Comparison of ENCODE assay signal across 8 mouse cellular contexts in genomic region chr6:54594469-54595329, GRCm38 (mm10). TPM values are rescaled to one million over a fixed set of nuclear protein-coding genes. Genes with fewer than 3 reads are reported as not detected.
DNase-seq lines count a peak whose midpoint lies in the region; ATAC-seq and TF ChIP-seq lines count a peak whose summit lies in the region.

Gene Plekha8 (plus strand): TSS chr6:54595111.

- peak; percentile 50 for TF ChIP-seq POLR2A in embryonic fibroblast, embryonic 13.5 days (IDR thresholded peaks at IDR 0.05; ENCODE audit: low read depth, low read length)
- TF ChIP-seq POLR2A in limb, embryonic 14.5 days (IDR thresholded peaks at IDR 0.05; ENCODE audit: borderline replicate concordance, extremely low read depth, insufficient read depth, insufficient read length): no peak

- peak; percentile 97 for DNase-seq in brain, adult 2 months (ENCODE audit: low read depth, low spot score)
- DNase-seq in heart, adult 9 months (ENCODE audit: low spot score in 2 of 2): peak; percentile 92
- DNase-seq in kidney, adult 9 months: peak; percentile 94
- peak; percentile 91 for DNase-seq in limb, embryonic 14.5 days (ENCODE audit: low spot score)
- peak; percentile 82 to 90 for DNase-seq in spleen, postnatal 10 days (ENCODE audit: low spot score in 2 of 2)

- no peak within 1 kb of the TSS for H3K27ac ChIP-seq in embryonic fibroblast, embryonic 13.5 days (ENCODE audit: insufficient read depth, low read length)
- H3K27ac ChIP-seq in limb, embryonic 14.5 days (replicated peaks; ENCODE audit: low read depth, low read length): peak within 1 kb of the TSS; percentile 52; the same call in 1 of the 2 replicates
- H3K27ac ChIP-seq in midbrain, embryonic 16.5 days (ENCODE audit: low read length): peak within 1 kb of the TSS; percentile 73

- H3K79me3 ChIP-seq in C2C12 (ENCODE audit: low read depth): peaks cover 4% of the 10 kb centered on the region

- peak within 1 kb of the TSS; percentile 92 for H3ac ChIP-seq in C2C12 (ENCODE audit: control insufficient read depth, insufficient read length, low read depth)

- peaks cover 13% of the 10 kb centered on the region for H3K4me1 ChIP-seq in embryonic fibroblast, embryonic 13.5 days (ENCODE audit: control insufficient read depth, insufficient read depth, low read length)
- H3K4me1 ChIP-seq in limb, embryonic 14.5 days (ENCODE audit: control insufficient read depth, insufficient read depth, low read length): peaks cover 26% of the 10 kb centered on the region
- peaks cover 26% of the 10 kb centered on the region for H3K4me1 ChIP-seq in midbrain, embryonic 16.5 days (ENCODE audit: control insufficient read depth, insufficient read depth, low read length)

- peak within 1 kb of the TSS; percentile 59 for H3K4me3 ChIP-seq in C2C12 (ENCODE audit: insufficient read depth, poor library complexity, severe bottlenecking)
- H3K4me3 ChIP-seq in embryonic fibroblast, embryonic 13.5 days (ENCODE audit: insufficient read depth, low read length): peak within 1 kb of the TSS; percentile 86
- H3K4me3 ChIP-seq in limb, embryonic 14.5 days (replicated peaks; ENCODE audit: low read length): peak within 1 kb of the TSS; percentile 96
- peak within 1 kb of the TSS; percentile 87 for H3K4me3 ChIP-seq in midbrain, embryonic 16.5 days (ENCODE audit: low read depth, low read length)

- under 1% methylated on average over 33 of the region's 49 CpGs for WGBS in limb, embryonic 14.5 days
- under 1% methylated on average over 38 of the region's 49 CpGs for WGBS in midbrain, embryonic 16.5 days

- peak within 1 kb of the TSS; percentile 88 for H3K9ac ChIP-seq in limb, embryonic 14.5 days (ENCODE audit: low read depth, low read length, severe bottlenecking)
- peak within 1 kb of the TSS; percentile 87 for H3K9ac ChIP-seq in midbrain, embryonic 16.5 days (ENCODE audit: low read depth, low read length)

- no peaks in the 10 kb centered on the region for H3K9me3 ChIP-seq in limb, embryonic 14.5 days (ENCODE audit: control insufficient read depth, low read length)
- H3K9me3 ChIP-seq in midbrain, embryonic 16.5 days (replicated peaks; ENCODE audit: control insufficient read depth, low read length, poor library complexity, severe bottlenecking): no peaks in the 10 kb centered on the region

- H3K36me3 ChIP-seq in C2C12 (ENCODE audit: control insufficient read depth, insufficient read depth): no peaks in the 10 kb centered on the region
- H3K36me3 ChIP-seq in limb, embryonic 14.5 days (ENCODE audit: control insufficient read depth, insufficient read depth, low read length): no peaks in the 10 kb centered on the region
- no peaks in the 10 kb centered on the region for H3K36me3 ChIP-seq in midbrain, embryonic 16.5 days (ENCODE audit: control insufficient read depth, insufficient read depth, low read length)

- ATAC-seq in limb, embryonic 14.5 days (ENCODE audit: low FRiP score, low read depth): peak; percentile 91
- ATAC-seq in midbrain, embryonic 16.5 days: peak; percentile 91

- peak; percentile 43 for TF ChIP-seq CTCF in C2C12 (IDR thresholded peaks at IDR 0.05; ENCODE audit: control insufficient read depth, insufficient read depth, insufficient read length)
- TF ChIP-seq CTCF in embryonic fibroblast, embryonic 13.5 days (IDR thresholded peaks at IDR 0.05; ENCODE audit: borderline replicate concordance, insufficient read depth, low read length): no peak

- no peaks in the 10 kb centered on the region for H3K79me2 ChIP-seq in C2C12 (ENCODE audit: control insufficient read depth, insufficient read depth)

- no peaks in the 10 kb centered on the region for H3K27me3 ChIP-seq in C2C12 (ENCODE audit: control insufficient read depth, insufficient read depth, insufficient read length)
- no peaks in the 10 kb centered on the region for H3K27me3 ChIP-seq in limb, embryonic 14.5 days (ENCODE audit: control insufficient read depth, insufficient read depth, low read length)
- H3K27me3 ChIP-seq in midbrain, embryonic 16.5 days (ENCODE audit: control insufficient read depth, insufficient read depth, low read depth, low read length): no peaks in the 10 kb centered on the region

- H3K4me2 ChIP-seq in limb, embryonic 14.5 days (replicated peaks; ENCODE audit: low read depth, low read length, severe bottlenecking): peak within 1 kb of the TSS; percentile 78
- peak within 1 kb of the TSS; percentile 64 for H3K4me2 ChIP-seq in midbrain, embryonic 16.5 days (ENCODE audit: low read length)

TF ChIP-seq in C2C12, 6 proteins besides CTCF, POLR2A, EP300 and RAD21:
- TF ChIP-seq USF1 (IDR thresholded peaks at IDR 0.05; ENCODE audit: low read depth): no peak
- no peak for TF ChIP-seq CEBPB (IDR thresholded peaks at IDR 0.05; ENCODE audit: low read depth)
- TF ChIP-seq MYOG (IDR thresholded peaks at IDR 0.05; ENCODE audit: control insufficient read depth, extremely low read depth, insufficient read length): no peak
- peak; percentile 52 for TF ChIP-seq MAX (IDR thresholded peaks at IDR 0.05)
- no peak for TF ChIP-seq MYOD1 (IDR thresholded peaks at IDR 0.05; ENCODE audit: control insufficient read depth, insufficient read length, low read depth)
TF ChIP-seq in C2C12: peak in this region for 1.

RNA-seq across cellular contexts. Expression of gene Plekha8, which starts in this region (rescaled TPM):
- 3.9 TPM for polyA plus RNA-seq in C2C12 (2012; fragmentation: generic; extraction: Trizol)
- 7.0 and 9.1 TPM in 2 replicates for polyA plus RNA-seq in embryonic fibroblast, embryonic 13.5 days (2011; ENCODE audit: insufficient read length, low read depth, missing spikeins)
- 12.6 and 15.5 TPM in 2 replicates for polyA plus RNA-seq in limb, embryonic 14.5 days (2012; rRNA removed)
- polyA plus RNA-seq in limb, embryonic 14.5 days (2014; fragmentation: Nextera tagmentation; extraction: Ambion mirVana): 14.0 and 15.5 TPM in 2 replicates
- polyA plus RNA-seq in midbrain, embryonic 16.5 days (2015; fragmentation: Nextera tagmentation; extraction: Ambion mirVana): 8.3 and 9.5 TPM in 2 replicates
